Mouse (Mus musculus) gastrocnemius, postnatal 25 days (tissue): ENCODE data around the gene Mbd5. TPM values are rescaled to one million over a fixed set of nuclear protein-coding genes. Genes with fewer than 3 reads are reported as not detected.

Experiments used
- DNase-seq: peaks from one replicate; pipeline ENCODE4 v3.0.0; 2022
- long read RNA-seq, 2 experiments: library from polyadenylated mRNA; stranded (forward); transcript quantifications; one replicate each; pipeline ENCODE4 v2.0.0; 2021
- total RNA-seq, 2 experiments: library from RNA; stranded (reverse); gene quantifications; 1 replicate in 1 of 2; 2 replicates in 1 of 2; pipeline ENCODE4 v1.2.3; 2021

Gene Mbd5
- total RNA-seq = 10 to 100 TPM; 25.9 to 29.1 TPM
- long read RNA-seq, experiment 1, partial matches to known transcripts = 0 of 9 reads
- long read RNA-seq, experiment 1, other reads (novel, unspliced or antisense) = 9 of 9 reads
- long read RNA-seq, experiment 2, partial matches to known transcripts = 1 of 8 reads
- long read RNA-seq, experiment 2, other reads (novel, unspliced or antisense) = 7 of 8 reads

GRCm38 (mm10) chr2:48948841-48949584 is at the start of gene Mbd5:
Gene Mbd5, plus strand, starts transcription at chr2:48949508.
- peak; percentile 100 for DNase-seq

- no peak for DNase-seq
These were observed 40.4 kb upstream of the Mbd5 start for GRCm38 (mm10) chr2:48908866-48909265.

GRCm38 (mm10) chr2:48914185-48914584 is 35.1 kb upstream of the Mbd5 start:
- DNase-seq = no peak

- DNase-seq = no peak
These were observed 33.5 kb upstream of the Mbd5 start for GRCm38 (mm10) chr2:48915832-48916231.

- DNase-seq = no peak
These were observed 14.2 kb upstream of the Mbd5 start for GRCm38 (mm10) chr2:48935058-48935457.

GRCm38 (mm10) chr2:48947761-48948160 is 1.5 kb upstream of the Mbd5 start:
- no peak for DNase-seq

- peak; percentile 34 for DNase-seq
These were observed 489 bp downstream of the Mbd5 start for GRCm38 (mm10) chr2:48949743-48950251.

- no peak for DNase-seq
These were observed 776 bp downstream of the Mbd5 start, which contains the start of gene Orc4 for GRCm38 (mm10) chr2:48950252-48950315. Gene Orc4, minus strand, starts transcription at chr2:48950277.

GRCm38 (mm10) chr2:48950316-48950880 is 1.1 kb downstream of the Mbd5 start:
- no peak for DNase-seq

- no peak for DNase-seq
These were observed 7.3 kb downstream of the Mbd5 start for GRCm38 (mm10) chr2:48956591-48956990.

- no peak for DNase-seq
These were observed 29.6 kb downstream of the Mbd5 start for GRCm38 (mm10) chr2:48978920-48979319.

GRCm38 (mm10) chr2:48990322-48990721 is 41.0 kb downstream of the Mbd5 start:
- DNase-seq = no peak

- no peak for DNase-seq
These were observed 91.2 kb downstream of the Mbd5 start for GRCm38 (mm10) chr2:49040481-49040880.

GRCm38 (mm10) chr2:49050030-49050429 is 100.7 kb downstream of the Mbd5 start:
- no peak for DNase-seq

- no peak for DNase-seq
These were observed 118.6 kb downstream of the Mbd5 start for GRCm38 (mm10) chr2:49067886-49068285.

GRCm38 (mm10) chr2:49084966-49085365 is 135.7 kb downstream of the Mbd5 start:
- DNase-seq = no peak

GRCm38 (mm10) chr2:49090771-49091170 is 141.5 kb downstream of the Mbd5 start:
- no peak for DNase-seq

- no peak for DNase-seq
These were observed 147.5 kb downstream of the Mbd5 start for GRCm38 (mm10) chr2:49096765-49097164.

GRCm38 (mm10) chr2:49108906-49109305 is 159.6 kb downstream of the Mbd5 start:
- DNase-seq = no peak

GRCm38 (mm10) chr2:49119875-49120274 is 170.6 kb downstream of the Mbd5 start:
- DNase-seq = no peak

- no peak for DNase-seq
These were observed 172.3 kb downstream of the Mbd5 start for GRCm38 (mm10) chr2:49121603-49122002.

- DNase-seq = no peak
These were observed 192.9 kb downstream of the Mbd5 start for GRCm38 (mm10) chr2:49142186-49142585.

- no peak for DNase-seq
These were observed 204.3 kb downstream of the Mbd5 start for GRCm38 (mm10) chr2:49153649-49154048.
